Mouse (Mus musculus) fibroblast of lung, adult 2 months (primary cell): ENCODE results near the gene Pon1.
"Not testable (repeated sequence)": the region's sequence is repeated elsewhere in the genome, so short reads cannot be mapped to it uniquely, and the experiment has no call there.

Source experiments
- DNase-seq: peaks from one replicate; pipeline ENCODE4 v3.0.0-alpha.2; 2011; ENCODE audit warnings: low read depth

Gene Pon1

GRCm38 (mm10) chr6:5193693-5194092 is at the start of gene Pon1:
Gene Pon1, minus strand, starts transcription at chr6:5193946.
- DNase-seq = no peak

GRCm38 (mm10) chr6:5238799-5239198 is 45.1 kb upstream of the Pon1 start:
- DNase-seq = no peak

DNA sequence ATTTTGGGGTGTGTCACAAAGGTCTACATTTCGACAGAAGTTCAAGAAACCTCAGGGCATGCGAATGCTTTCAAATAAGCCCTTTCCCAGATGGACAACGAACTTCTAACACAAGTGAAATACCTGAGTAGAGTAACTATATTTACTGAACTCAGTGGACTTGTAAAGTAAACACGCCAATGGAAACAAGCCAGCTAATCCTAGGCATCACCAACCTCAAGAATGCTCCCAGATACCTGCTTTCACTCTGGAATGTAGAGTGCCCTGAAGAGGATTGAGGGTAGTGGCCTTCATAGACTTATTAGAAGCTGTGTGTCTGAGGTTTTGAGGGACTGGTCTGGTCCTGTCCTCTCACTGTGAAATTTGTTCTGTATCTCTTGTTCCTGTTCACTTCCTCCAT is 43.8 kb upstream of the Pon1 start:
- DNase-seq = no peak

- no peak for DNase-seq
Observed at GRCm38 (mm10) chr6:5236843-5237371, 43.2 kb upstream of the Pon1 start.

GRCm38 (mm10) chr6:5234563-5234962 is 40.8 kb upstream of the Pon1 start:
- no peak for DNase-seq

DNA sequence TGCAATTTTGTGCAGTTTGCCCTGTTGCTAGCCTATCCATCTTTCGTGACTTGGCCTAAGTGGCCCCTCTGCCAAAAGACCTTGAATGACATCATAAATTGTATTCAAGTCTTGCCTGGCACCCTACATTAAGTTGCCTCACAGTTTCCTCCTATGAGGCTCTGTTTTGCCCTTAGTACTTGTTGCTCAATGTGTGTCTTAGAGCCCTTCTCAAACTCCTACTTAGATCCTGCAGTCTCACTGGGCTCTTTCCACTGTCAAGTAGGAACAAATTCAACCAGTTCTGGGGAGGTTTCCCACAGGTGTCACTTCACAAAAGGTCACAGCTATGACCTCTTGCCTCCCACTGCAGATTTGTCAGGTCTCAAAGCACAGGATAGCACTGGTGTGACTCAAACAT is 40.1 kb upstream of the Pon1 start:
- DNase-seq = no peak

DNA sequence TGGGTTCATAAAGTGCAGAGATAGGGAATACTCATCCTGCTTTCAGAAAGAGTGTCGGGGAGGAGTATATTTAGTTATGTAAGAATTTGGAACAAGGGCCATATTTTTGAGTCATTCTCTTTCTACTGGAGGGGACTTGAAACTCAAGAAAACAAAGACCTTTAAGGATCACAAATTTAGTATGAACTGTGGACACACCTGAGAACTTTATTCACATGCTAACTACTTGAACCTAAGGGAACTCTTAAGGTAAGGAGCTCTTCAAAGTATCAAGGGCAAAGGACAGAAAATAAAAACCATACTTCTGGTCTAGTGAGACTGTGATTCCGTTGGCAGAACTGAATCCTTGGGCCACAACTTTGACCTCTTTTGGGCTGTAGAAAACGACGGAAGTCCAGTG is 38.3 kb upstream of the Pon1 start:
- no peak for DNase-seq

DNA sequence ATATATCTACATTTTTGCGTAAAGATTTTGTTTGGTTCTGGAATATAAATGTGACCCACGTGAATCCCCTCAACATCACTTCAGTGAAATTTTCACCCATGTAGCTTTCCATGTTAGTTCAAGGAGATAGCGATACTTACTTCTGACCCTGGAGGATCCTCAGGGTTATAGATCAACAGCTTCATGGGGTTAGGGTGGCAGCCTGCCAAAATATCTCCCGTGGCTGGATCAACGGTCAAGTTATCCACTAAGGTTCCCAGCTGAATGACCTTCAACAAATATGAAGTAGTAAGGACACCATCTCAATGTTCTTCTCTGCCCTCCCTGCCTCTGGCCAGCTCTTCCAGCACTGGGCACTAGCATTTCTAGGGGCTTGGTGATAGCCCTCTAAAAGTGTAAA is 36.5 kb upstream of the Pon1 start:
- no peak for DNase-seq

DNA sequence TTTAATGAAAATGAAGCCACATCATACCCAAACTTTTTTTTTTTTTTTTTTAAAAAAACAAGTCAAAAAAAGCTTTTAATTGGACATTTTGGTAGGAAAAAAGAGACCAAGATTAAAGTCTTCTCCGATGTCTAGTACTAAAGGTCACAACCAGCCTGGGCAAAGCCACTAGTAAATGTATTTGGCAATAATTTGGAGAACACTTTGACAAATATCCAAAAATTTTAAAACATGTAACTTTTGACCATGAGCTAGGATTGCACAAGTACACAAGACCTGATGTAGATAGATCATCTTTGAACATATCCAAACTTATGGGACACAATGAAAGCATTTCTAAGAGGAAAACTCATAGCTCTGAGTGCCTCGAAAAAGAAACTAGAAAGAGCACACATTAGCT is 29.8 kb upstream of the Pon1 start:
- not testable (repeated sequence) for DNase-seq

- no peak for DNase-seq
Observed at GRCm38 (mm10) chr6:5222080-5222479, 28.3 kb upstream of the Pon1 start.

DNA sequence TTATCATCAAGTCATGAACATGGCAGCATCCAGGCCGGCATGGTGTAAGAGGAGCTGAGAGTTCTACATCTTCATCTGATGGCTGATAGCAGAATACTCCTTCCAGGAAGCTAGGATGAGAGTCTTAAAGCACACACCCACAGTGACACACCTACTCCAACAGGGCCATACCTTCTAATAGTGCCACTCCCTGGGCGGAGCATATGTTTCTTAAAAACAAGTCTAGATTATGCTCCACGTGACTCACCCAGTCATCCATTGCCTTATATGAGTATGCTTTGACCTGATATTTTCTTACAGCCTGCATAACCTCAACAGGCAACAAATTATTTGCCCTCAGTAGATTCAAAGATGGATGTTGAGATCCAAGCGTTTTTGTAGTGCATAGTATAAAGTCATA is 24.4 kb upstream of the Pon1 start:
- DNase-seq = no peak

GRCm38 (mm10) chr6:5207817-5208216 is 14.1 kb upstream of the Pon1 start:
- no peak for DNase-seq

DNA sequence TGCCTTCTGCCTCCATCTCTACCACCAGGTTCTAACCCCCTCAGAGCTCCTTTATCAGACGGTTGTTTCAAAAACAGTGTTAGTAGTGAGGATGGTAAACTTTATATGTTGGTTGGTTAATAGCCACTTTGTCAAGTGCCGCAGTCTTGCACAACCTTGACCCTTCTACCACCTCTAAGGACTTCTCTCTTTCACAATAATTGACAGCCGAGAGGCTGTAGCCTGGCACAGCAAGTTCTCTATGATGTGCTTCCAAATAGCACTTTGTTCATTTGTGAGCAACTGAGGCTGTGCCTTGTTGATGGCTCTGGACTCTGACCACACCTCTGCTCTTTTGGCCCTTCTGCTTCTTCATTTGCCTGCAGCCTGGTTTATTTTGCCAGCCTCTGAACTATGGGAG is 6.2 kb upstream of the Pon1 start:
- DNase-seq = no peak

DNA sequence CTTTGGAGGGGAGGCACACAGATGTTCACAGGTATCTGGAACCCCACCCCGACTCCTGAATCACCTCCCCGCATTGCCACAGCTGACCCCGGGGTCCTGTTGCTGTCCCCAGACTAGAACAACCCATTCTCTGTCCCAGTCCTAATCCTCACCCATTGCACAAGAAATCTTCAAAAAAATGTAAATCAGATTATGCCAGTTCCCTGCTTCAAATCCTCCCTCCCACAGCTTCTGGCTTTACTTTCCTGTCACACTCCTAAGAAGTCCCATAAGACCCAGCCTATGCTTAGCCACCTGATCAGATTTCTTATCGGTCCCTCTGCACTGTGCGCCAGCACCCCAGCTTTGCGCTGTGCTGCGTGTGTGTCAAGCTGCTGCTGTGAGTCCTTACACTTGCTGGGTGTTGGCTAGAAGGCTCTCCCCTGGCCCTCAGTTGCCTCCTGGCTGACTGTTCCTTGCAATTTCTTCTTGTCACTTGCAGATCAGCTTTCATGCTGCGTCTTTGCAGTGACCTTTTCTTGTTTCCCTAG is 5.7 kb upstream of the Pon1 start:
- DNase-seq = no peak

GRCm38 (mm10) chr6:5198590-5198989 is 4.8 kb upstream of the Pon1 start:
- DNase-seq = no peak

DNA sequence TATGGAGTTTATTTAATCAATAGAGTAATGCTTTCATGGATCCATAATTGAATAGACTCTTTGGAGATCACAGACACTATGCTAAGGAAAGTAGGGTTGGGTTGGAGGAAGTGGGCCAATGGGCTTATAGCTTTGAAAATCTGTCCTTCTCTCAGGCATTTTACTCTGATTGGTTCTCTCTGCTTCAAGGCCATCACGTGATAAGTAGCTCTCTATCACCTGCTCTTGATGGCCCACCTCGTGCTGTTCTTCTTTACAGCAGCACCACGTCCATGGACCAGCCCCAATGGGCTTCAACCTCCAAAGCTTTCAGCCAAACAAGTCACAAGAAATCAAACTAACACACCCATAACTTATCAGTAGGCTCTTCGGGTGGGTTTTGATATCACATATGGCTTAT is 3.0 kb downstream of the Pon1 start:
- no peak for DNase-seq

- no peak for DNase-seq
Observed at GRCm38 (mm10) chr6:5189507-5189906, 4.2 kb downstream of the Pon1 start.

DNA sequence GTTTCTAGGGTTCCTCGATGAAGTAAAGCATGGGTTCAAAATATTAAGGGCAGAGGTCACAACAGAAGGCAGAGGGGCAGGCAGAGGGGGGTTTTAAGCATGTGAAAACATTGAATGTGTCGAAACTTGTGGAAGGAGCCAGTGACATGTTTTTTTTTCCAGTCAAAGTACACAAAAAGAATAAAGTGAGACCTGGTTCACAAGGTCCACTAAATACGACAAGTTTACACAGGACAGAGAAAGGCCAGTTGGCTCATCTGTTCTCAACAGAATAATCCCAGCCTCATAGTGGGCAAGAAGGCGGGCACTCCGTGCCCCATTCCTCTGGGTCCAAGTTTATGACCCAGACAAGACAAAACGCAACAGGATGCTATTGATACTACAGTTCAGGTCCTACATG is 4.8 kb downstream of the Pon1 start:
- no peak for DNase-seq

- DNase-seq = no peak
Observed at GRCm38 (mm10) chr6:5188036-5188435, 5.7 kb downstream of the Pon1 start.

DNA sequence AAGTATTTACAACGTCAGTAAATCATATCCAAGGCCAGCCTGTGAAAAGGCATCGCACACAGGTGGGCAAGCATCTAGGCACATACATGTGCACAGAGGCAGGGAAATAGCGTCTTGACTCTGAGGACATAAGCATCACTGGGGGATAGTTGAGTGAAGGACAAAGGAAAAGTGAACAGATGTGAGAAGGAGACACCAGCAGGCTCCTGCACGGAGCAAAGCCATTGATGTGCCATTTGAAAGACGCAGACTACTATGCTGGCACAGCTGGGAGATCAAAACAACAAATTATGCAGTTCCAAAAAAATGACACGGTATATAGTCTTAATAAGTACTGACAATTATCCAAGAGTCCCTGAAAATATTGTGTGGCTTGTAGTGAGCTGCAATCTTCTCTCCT is 6.2 kb downstream of the Pon1 start:
- no peak for DNase-seq

- no peak for DNase-seq
Observed at GRCm38 (mm10) chr6:5186229-5186950, 7.4 kb downstream of the Pon1 start.

DNA sequence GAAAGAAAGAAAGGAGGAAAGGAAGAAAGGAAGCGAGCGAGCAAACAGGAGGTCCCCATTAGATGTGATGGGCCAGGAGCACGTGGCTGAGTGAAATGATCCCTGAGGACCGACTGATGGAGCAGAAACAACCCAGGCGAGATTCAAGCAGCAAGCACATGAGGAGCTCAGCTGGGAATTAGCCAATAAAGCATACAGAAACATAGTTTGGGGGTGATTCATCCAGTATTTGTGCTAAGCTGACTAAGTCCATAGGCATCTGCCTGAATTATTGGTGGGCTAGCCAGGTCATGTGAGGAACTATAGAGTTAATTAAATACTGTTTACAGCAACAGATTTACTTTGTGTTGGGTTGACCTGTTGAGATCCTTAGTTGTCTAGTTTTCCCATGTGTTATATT is 13.1 kb downstream of the Pon1 start:
- no peak for DNase-seq

DNA sequence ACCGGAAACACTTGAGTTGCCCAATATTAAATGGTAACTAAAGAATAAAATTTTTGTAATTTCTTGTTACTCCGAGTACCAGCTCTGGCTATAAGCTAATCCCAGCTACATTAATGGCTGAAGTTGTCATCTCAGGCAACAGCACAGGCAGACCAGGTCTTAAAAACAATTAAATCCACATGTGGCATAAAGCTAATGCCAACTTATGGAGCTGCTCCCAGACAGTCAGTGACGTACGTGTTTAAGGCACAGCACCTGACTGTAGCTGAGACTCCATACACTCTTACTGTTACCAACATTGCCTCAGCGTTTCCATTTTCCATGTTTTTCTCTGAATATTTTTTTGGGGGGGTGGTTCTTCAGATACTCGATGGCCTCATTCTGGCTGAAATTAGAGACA is 14.6 kb downstream of the Pon1 start:
- DNase-seq = no peak
